Mouse (Mus musculus) cerebellum, adult 11 months (tissue): ENCODE results near the gene Bhlha15.

ENCODE experiments used
- DNase-seq: peaks from one replicate; pipeline ENCODE4 v3.0.0; 2022

Gene Bhlha15

DNA sequence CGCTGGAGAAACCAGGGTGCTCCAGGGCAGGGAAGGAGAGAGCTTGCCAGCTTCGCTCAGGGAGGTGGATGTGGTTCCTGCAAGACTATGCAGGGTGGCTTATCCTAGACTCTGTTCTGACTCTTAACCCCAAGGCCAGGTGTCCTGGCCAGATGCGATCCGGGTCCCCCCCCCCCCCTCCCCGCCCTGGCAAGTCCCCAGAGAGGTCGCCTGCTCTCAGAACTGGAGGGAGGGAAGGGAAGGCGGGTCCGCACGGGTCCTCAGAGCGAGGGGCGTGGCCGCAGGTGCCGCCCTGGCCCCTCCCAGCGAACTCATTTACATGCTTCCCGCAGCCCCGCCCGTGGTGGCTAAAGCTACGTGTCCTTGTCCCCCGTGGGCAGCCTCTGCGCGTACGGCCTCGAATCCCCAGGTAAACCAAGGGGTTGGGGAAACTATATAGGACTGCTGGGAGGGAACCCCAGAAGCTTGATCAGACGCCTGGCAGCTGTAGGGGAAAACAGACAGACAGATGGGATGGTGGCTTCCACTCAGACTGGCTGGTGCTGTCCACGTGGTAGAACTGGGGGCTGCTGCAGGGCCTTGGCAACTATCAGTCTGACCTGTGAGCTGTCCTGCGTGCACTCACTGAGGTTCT, at the start of gene Bhlha15:
TSS of gene Bhlha15 (plus strand) at position 337 of the 634 bp plus-strand sequence.
- DNase-seq = no peak

DNA sequence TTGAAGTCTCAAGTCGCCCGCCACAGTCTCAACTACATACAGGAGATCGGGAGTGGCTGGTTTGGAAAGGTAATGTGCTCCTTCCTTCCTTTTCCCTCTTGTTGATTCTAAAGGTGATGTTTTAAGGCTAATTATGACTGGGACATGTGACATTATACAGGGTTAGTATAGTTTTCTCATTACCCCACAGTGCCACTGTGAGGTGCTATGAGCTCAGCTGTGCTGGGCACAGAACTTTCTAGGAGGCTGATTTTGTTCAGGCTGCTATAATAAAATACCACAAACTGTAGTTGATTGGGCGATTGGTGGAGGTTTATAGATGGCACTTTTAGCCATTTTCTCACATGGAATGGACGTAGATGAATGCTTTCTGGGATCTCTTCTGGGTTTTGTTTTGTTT, 46.6 kb upstream of the Bhlha15 start:
- no peak for DNase-seq

DNA sequence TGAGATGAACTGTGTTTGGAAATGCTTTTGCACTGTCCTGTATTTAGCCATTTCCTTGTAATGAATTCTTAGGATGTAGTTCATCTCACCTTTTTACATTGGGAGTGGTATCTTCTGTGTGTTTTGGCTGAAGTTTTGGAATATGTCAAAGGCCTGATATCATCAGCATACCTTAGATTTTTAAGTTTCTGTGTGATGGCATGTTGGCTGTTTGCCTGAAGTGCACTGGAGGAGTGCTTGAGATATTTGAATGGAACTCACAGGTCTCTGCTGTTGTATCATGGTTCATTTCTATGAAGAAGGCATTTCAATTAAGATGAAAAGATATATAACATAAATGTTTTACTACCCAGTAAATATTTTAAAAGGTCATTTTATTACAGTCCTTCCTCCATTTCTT, 43.2 kb upstream of the Bhlha15 start:
- DNase-seq = no peak

DNA sequence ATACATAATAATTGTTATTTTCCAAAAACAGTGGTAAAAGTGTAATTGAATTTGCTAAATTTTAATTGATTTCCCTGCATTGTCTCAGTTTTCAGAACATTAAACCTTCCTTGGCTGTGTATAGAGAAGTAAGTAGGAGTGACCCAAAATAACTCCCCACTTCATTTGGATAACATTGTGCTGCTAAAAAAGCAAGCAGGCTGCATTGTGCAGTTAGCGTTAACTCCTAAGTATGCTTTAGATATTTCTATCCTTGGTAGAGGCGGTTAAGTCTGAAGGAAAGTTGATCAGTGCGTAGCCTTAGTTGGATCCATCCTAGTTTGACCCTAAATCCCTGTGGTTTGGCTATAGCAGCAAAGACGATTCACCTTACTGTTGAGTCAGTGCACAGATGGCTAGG, 40.6 kb upstream of the Bhlha15 start:
- no peak for DNase-seq

DNA sequence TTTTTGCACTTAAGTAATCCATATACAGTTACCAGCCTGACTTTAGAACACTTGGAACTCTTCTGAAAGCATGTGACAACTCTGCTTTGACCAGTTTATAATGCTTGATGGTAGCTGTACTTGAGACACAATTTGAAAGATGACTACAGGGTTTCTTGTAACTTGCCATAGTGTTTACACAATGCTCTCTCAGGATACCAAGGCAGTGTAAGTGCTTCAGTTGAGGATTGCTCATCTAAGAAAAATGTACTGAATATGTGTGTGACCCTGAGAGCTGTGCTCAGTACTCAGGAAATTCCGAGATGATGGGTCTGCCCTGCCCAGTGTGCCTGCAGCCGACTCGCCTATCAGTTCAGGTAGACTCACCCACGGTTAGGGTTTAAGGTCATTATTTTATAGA, 38.8 kb upstream of the Bhlha15 start:
- DNase-seq = no peak

DNA sequence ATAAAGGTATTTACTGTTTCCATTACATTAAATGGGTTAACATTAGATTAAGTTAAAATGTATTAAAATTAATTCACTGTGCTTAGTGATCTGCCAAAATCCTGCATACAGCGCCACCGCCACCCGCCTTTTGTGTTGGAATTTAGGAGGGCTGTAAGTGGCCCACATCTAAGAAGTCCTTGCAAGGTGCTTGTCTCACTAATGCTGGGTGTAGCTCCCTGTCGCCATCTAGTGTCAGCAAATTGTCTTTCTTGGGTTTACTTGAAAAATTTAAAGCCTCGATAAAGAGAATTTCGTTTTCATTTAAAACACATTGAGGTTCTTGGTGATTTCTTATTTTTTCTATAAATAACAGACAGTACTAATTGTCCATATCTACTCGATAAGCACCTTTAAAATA, 35.6 kb upstream of the Bhlha15 start:
- DNase-seq = peak; percentile 59

DNA sequence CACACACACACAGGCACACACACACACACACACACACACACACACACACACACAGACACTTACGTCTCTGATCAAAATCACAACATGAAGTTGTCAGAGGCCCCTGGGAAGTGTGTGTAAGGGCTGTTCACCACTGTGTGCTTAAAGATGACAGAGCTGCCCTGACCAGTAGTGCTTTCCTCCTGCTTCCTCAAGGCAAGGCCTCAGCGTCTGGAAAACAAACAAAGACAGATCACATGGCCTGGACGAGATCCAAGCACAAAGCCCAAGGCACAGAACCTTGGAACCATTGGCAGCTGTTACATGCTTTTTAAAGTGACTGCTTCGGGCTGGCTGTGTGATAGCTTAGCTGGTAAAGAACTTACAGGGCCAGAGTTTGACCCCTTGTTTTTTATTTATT, 31.5 kb upstream of the Bhlha15 start:
- peak; percentile 28 for DNase-seq

DNA sequence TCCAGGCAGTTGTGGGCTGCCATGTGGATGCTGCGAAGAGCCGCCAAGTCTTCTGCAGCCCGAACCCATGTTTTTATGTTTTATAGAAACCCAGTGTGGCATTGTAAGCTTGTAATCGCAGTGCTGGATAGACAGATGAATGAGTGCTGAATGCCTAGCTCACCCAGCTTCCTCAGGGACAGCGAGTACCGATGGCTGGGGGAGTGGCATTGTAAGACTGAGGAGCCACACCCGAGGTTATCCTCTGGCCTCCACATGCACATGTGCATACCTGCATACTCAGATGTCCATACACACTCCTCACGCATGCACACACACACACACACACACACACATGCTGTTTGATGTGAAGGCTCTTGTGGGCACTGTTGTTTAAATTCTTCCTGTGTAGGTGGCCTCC, 30.9 kb upstream of the Bhlha15 start:
- DNase-seq = no peak

DNA sequence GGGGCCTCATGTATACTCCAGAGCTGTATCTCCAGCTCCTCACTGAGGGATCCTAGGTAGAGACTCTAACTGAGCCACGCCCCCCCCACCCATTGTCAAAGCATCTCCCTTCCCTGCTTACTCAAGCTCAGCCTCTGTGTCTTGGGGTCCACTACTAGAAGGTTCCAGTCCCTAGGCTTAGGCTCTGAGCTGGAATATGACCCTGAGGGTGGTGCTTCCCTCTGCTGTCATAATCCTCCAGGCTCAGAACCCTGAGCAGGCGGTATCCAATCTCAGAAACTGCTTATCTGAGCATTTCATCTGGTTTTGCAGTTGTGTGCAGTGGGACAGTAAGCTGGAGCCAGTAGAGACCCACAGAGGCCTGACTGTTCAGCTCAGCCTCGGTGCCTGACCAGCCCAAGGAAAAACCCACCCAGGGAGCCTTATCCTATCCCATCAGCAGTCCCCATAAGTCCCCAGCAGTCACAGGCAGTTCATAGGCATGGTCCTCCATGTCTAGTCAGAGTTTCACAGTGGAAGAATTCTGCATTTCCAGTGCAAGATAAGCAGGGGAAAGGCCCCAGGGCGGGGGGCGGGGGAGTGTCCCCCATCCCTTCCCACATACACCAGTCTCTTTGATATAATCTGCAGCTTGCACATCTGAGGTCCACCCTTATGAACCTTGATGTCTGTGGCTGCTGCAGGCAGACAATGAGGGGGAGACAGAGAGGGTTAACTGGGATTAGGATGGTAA, 27.8 kb upstream of the Bhlha15 start:
- no peak for DNase-seq

DNA sequence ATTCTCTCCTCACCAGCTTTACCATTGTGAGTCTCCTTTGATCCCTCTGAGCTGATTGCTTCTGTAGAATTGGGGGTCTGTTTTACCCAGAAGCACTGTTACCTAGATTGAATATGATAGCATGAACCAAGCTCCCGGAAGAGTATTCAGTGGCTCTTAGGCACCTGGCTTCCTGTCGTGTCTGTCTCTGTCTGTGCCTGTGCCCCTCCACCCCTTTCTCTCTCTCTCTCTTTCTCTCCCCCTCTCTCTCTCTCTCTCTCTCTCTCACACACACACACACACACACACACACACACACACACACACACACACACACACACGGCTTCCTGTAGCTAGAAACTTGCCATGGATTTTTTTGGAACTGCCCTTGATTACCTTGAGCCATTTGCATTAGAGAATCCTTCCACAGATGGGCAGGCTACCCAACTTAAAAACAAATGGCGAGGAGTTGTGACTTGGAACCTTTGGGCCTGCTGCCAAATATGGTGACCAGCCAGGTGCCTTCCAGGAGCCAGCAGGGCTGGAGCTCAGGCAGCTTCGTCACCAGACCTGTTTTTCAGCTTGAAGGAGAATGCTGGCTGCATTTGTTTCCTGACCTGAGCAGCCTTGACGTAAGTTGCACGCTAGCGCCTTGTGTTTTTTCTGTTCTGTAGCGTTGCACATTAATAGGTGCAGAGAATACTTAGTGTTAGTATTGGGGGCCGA, 27.1 kb upstream of the Bhlha15 start:
- peak; percentile 67 for DNase-seq

DNA sequence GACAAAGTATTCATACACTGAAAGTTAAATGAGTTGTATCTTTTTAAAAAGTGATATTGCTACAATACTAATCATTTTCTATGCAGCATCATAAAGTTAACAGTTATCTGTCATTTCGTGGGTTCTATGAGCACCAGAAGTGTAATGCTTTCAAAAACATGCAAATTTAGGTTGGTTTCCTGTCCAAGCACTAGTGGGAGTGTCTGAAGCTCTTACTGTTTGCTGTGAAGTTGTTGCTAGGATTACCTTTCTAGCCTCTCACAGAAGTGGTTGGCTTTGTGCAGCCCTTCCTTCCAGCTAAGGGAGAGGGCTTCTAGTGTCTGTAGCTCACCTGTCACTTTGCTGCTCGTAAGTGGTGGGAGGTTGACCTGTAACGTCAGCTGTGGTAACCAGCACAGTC, 24.3 kb upstream of the Bhlha15 start:
- no peak for DNase-seq

DNA sequence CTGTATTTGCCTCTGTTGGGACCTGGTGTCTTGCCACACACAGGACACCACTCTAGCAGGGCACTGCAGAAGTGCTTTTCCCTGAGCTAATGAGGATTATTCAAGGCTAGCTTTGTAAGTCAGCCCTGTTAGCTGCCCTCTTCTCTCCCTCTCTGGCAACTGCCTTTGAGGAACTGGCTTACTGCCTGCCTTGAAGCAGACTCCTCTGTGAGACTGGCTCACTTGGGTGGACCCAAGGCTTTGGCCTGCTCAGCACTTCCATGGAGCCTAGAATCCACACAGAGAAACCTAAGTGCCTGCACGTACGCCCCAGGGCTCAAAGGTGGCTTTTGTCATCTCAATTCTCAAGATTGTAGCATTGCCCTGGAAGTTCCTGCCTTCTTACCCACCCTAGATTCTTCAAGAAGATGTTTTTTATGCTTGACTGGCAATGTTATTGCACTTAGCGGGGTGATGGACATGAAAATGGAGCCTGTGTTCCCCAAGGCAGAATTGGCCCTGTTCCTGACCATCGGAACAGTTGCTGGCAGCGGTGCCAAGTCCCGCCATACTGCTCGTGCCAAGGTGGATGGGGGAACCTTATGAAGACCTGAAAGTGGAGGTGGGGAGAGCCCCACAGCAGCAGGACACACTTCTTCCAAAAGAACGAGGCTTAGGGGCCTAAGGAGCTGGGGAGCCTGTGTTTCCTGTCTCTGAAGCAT, 20.7 kb upstream of the Bhlha15 start:
- DNase-seq = no peak

DNA sequence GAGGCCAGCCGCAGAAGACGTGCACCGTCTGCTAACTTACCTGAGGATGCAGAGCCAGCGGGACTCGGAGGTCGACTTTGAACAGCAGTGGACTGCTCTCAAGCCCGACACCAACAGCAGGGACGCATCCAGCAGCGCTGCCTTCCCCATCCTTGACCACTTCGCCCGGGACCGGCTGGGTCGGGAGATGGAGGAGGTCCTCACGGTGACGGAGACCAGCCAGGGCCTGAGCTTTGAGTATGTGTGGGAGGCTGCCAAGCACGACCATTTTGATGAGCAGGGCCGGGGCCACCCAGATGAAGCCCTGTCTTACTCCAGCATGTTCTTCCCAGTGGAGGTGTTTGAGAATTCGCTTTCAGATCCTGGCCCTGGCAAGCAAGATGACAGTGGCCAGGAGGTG, 16.4 kb upstream of the Bhlha15 start:
- DNase-seq = no peak

DNA sequence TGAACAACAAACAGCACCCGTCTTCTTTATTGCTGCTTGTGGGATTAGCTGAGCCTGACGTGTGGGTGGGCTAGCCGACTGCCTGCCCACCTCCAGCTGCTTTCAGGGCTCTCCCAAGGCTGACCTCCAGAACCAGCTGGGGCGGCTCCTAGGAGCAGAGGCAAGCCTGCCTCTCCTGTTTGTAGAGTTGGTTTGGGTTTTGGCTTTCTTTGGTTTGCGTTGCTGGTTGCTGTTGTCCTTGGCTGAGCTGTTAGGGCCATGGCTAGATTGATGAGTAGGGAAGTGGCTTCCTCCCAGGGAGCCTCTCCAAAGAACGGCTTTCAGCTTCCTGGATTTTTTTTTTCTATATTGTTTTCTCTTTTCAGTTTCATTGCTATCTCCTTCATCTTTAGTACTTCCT, 11.9 kb upstream of the Bhlha15 start:
- no peak for DNase-seq

DNA sequence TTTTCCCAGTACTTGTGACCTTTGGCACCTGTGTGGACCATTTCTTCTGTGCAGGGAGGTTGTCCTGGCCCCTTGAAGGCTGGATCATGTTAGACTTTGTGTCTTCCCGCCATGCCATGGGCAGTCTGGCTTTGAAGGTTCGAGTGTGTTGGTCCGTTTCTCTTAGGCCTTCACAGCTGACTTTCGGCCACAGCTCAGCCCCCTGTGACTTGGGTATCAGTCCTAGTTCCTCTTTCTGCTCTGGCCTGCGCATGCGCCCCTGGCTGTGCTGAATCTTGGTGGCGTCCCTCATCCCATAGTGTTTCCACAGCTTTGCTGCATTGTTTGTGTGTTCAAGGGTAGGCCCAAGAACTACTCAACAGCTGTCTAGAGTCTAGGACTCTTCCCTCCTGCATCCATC, 8.8 kb upstream of the Bhlha15 start:
- no peak for DNase-seq

DNA sequence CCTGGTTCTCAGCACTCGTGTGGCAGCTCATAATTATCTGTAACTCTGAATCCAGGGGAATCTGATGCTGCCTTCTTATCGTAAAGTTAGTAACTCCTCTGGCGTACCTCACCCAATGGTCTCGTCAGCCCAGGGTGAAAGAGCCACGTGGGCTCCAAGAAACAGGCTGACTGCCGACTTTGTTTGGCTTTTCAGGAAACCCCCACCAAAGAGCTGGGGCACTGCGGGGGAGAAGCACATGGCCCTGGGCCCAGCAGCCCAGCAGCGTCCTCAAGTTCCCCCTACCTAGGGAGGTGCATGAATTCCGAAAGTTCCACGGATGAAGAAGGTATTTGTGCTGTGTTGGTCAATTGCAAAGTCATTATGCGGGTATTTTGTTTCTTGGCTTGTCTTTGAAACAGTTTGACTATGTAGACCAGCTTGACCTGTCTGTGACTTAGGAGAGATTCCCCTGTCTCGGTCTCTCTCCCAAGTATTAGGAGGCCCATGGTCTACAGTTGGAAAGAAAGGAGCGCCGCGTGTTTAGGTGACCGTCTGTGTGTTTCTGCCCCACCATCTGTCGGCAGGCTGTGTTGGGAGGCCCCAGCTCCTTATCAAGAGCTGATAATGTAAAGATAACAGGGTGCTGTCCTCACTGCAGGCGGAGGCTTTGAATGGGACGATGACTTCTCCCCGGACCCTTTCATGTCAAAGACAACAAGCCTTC, 7.4 kb upstream of the Bhlha15 start:
- DNase-seq = no peak

DNA sequence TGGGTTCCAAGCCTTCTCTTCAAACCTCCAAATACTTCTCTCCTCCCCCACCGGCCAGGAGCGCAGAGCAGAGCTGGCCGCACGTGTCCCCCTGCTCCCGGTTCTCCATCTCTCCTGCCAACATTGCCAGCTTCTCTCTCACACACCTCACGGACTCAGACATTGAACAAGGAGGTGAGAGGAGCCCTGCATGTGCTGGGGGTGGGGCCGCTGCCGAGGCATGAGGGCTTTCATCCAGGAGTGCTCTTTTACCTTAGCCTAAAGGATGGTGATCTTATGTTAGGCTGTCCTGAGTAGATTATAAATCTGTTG, 6.9 kb upstream of the Bhlha15 start:
- DNase-seq = no peak

DNA sequence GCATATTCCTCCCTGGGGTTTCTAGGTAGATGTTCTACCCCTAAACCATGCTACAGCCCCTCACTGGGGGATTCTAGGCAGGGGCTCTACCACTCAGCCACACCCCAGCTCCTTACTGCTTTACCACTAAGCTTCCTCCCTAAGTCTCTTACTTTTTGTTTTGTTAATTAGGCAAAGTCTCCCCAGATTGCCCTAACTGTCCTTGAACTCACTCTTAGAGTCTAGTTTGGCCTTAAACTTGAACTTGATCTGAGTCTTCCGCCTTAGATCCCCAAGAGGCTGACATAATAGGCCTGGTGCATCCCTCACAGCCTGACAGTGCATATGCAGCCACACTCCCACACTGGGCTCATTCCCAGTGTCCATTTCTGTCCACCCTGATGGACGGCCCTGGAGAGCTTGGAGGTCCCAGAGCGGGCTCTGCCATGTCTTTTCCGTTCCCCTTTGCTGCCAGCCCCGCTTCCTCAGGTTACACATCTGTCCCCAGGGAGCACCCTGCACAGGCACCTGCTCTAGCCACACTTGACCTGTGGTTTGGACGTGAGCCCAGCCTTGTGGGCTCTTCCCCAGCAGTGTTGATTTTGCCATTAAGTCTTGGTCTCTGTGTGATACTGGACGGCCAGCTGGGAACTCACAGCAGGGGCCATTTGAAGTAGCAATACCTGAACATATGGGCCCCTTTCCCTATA, 6.3 kb upstream of the Bhlha15 start:
- no peak for DNase-seq

DNA sequence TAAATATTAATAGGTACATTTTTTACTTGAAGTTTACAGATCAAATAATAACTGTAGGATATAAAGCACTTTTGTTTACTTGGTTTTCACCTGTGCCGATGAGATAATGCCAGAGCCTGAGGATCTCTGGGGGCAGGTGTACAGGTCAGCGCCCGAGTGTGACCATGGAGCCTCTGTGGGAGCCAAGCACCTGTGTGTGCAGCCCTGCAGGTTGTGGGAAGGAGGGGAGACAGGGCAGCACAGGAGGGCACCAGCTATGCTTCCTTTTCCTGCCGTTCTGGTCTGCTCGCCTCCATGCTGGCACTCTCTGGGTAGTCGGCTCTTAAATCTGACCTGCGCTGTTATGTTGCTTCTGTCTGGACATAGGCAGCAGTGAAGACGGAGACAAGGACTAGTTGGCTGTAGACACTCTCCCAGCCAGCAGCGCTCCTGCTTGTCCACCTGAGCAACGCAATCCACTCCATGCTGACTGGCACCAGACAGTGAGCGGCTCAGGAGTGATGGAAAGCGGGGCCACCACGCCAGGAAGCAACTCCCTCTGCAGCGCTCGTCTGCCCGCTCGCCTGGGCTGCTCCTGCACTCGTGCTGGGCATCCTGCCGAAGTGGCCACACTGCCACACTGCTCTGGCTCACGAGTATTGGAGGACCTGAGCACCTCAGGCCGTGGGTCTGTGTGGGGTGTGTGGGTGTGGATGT, 5.6 kb upstream of the Bhlha15 start:
- no peak for DNase-seq

DNA sequence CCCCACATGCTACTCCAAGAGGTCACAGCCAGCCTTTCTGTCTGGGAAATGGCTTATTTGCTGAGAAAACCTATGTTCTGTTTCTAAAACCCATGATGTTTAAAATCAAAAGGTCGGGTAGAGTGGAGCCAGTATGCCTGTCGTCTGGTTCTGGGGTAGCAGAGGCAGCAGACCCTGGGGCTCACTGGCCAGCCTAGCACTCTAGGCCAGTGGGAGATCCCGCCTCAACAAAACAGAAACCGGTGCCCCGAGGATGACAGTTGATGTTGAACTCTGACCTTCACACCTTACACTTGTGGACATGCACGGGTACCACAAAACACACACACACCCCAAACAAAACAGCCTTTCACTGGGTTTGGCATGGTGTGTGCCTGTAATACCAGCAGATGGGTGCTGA, 1.7 kb upstream of the Bhlha15 start:
- DNase-seq = no peak

DNA sequence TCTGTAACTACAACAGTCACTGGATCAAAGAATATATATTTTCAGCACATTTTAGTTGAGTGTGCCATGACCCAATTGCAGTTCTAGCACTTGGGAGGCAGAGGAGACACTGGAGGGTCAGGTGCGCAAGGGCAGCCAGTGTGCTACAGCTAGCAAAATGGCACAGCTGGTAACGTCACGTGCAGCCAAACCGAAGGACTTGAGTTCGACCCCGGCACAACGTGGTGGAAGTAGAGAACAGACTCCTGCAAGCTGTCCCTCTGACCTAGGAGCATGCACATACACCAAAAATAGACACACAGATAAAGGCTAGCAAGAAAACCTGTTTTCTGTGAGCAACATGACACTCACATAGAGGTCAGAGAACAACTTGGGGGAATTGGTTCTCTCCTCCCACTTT, 759 bp upstream of the Bhlha15 start:
- DNase-seq = no peak

DNA sequence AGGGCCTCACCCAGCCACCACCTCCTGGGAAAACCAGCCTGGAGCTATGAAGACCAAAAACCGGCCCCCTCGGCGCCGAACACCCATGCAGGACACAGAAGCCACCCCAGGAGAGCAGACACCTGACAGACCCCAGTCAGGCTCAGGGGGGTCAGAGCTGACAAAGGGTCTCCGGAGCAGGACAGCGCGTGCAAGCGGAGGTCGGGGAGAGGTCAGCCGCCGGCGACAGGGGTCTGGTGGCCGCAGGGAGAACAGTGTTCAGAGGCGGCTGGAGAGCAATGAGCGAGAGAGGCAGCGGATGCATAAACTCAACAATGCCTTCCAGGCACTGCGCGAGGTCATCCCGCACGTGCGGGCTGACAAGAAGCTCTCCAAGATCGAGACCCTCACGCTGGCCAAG, 940 bp downstream of the Bhlha15 start:
- DNase-seq = no peak
